Mouse (Mus musculus): ENCODE measurements around the gene Gm21913. TPM values are rescaled to one million over a fixed set of nuclear protein-coding genes. Genes with fewer than 3 reads are reported as not detected.
"Not testable (repeated sequence)": the region's sequence is repeated elsewhere in the genome, so short reads cannot be mapped to it uniquely, and the experiment has no call there.

The Gm21913 gene
- not detected for total RNA-seq (2022)

- not testable (repeated sequence) for DNase-seq (ENCODE audit: low spot score in 2 of 2)
Measured at GRCm38 (mm10) chrY:74623596-74623995, at the start of gene Gm21913. TSS of gene Gm21913 (plus strand) at chrY:74623896.

Other genes with a start within 250 kb of the Gm21913 start
- not detected for gene Gm29110, start 153.4 kb upstream of the Gm21913 start, total RNA-seq (2022)